Mouse (Mus musculus) duodenum, adult 2 months (tissue): Measurements from ENCODE around the gene Rbm44. TPM values are rescaled to one million over a fixed set of nuclear protein-coding genes. Genes with fewer than 3 reads are reported as not detected.

Experiments
- polyA plus RNA-seq: library from polyadenylated mRNA; depleted of rRNA; stranded (reverse); fragments of >200 nt; gene quantifications from 2 replicates; pipeline ENCODE4 v1.2.3, GENCODE M21; 2012; ENCODE audit warnings: low replicate concordance; rRNA removed

The Rbm44 gene
- polyA plus RNA-seq, result not detected in 2 replicates

DNA sequence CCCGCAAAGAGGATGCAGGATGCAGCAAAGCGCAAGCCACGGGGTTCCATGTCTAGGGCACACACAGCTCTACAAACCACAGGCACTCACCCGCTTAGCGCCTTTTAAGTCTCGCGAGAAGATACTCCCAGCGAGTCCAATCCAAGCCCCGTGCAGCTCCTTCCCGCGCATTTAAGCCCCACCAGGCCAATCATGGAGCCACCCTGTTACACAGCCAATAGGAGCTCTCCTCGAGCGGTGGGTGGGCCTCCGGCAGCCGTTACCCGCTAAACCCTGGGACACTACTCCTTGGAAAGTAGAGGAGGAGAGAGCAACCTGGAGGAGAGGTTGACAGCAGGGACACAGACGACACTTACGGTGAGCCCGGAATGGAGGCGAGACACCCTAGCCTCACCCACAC, at the start of gene Rbm44:
TSS of gene Rbm44 (plus strand) at position 277 of the 400 bp plus-strand sequence.

DNA sequence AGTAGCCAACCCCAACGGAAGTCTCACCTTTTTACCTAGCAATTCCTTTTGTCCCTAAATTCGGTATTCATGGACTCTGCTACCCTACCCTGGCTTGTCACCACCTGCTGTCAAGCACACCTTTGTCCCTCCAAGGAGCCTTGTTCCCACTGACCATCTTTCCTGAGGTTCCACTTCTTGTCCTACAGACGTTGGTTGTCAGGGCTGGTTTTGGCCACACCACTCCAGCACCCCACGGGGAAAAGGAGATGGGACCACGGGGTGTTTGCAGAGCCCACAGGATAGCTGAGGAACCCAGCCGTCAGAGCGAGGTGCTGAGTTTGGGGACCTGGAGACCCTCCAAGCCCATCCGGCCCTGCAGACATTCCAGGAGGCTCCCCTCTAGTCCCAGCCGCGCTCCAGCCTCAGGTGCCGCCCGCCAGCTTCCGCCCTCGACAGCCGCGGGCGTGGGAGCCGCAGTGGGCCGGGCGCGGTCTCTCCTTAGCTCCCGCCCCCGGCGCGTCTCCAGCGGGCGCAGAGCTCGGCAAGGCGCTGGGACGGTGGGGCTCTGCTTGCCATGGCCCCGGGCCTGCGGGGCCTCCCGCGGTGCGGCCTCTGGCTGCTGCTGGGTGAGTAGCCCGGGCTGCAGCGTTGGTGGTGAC, 34.8 kb downstream of the Rbm44 start, which contains the start of gene Ramp1:
TSS of gene Ramp1 (plus strand) at position 290 of the 641 bp plus-strand sequence.

Other genes starting within 250 kb of the Rbm44 start
- gene Mlph, start 230.0 kb upstream of the Rbm44 start, polyA plus RNA-seq, result 10.7 and 24.0 TPM in 2 replicates
- not detected in 2 replicates for gene Prlh, start 192.0 kb upstream of the Rbm44 start, polyA plus RNA-seq
- gene Rab17, start 175.4 kb upstream of the Rbm44 start, polyA plus RNA-seq, result 15.7 and 37.3 TPM in 2 replicates
- 5.8 and 6.2 TPM in 2 replicates for gene Lrrfip1, start 146.4 kb upstream of the Rbm44 start, polyA plus RNA-seq
- 18.5 and 19.7 TPM in 2 replicates for gene Ramp1, start 34.7 kb downstream of the Rbm44 start, polyA plus RNA-seq
- 7.8 and 12.7 TPM in 2 replicates for gene Ube2f, start 105.2 kb downstream of the Rbm44 start, polyA plus RNA-seq
- gene Scly, start 153.2 kb downstream of the Rbm44 start, polyA plus RNA-seq, result 29.1 and 30.8 TPM in 2 replicates
- 0.07 TPM in 1 of 2 replicates, not detected in the other for gene Espnl, start 177.0 kb downstream of the Rbm44 start, polyA plus RNA-seq
- 1.2 and 2.5 TPM in 2 replicates for gene Klhl30, start 205.9 kb downstream of the Rbm44 start, polyA plus RNA-seq
- 6.0 and 10.1 TPM in 2 replicates for gene Erfe, start 221.3 kb downstream of the Rbm44 start, polyA plus RNA-seq